Mouse (Mus musculus): ENCODE measurements around the gene Lmf1. TPM values are rescaled to one million over a fixed set of nuclear protein-coding genes. Genes with fewer than 3 reads are reported as not detected.

Gene Lmf1
- polyA plus RNA-seq, 1 experiment from 2014 or later, result 24.9 TPM

- no peaks in the 10 kb centered on the region for H3K9me3 ChIP-seq (replicated peaks; ENCODE audit: control insufficient read depth, low read length)
- no peaks in the 10 kb centered on the region for H3K27me3 ChIP-seq (ENCODE audit: control insufficient read depth, insufficient read depth, low read length)
- no peak for ATAC-seq (replicated peaks; ENCODE audit: insufficient number of reproducible peaks, low FRiP score, low TSS enrichment, low read depth)
- no peak for DNase-seq (ENCODE audit: low spot score)
- H3K36me3 ChIP-seq (replicated peaks; ENCODE audit: control insufficient read depth, insufficient read depth, low read depth, low read length), result no peaks in the 10 kb centered on the region
- no peaks in the 10 kb centered on the region for H3K4me1 ChIP-seq (ENCODE audit: control insufficient read depth, insufficient read depth, low read length)
- 87% methylated on average over 4 of the region's 4 CpGs for WGBS
- H3K4me2 ChIP-seq (ENCODE audit: low read depth, low read length), result no peak overlapping the region
- H3K4me3 ChIP-seq (ENCODE audit: low read depth, low read length), result no peak overlapping the region
- no peak overlapping the region for H3K27ac ChIP-seq (replicated peaks; ENCODE audit: low read depth, low read length)
- no peak overlapping the region for H3K9ac ChIP-seq (replicated peaks; ENCODE audit: low read length)
Measured at GRCm38 (mm10) chr17:25711136-25711535, 132.3 kb downstream of the Lmf1 start.

Other genes starting within 250 kb of the Lmf1 start
- gene Tpsab1, start 233.5 kb upstream of the Lmf1 start, polyA plus RNA-seq (2014; fragmentation: Nextera tagmentation; extraction: Ambion mirVana), result not detected in 2 replicates
- not detected in 2 replicates for gene Tpsb2, start 212.8 kb upstream of the Lmf1 start, polyA plus RNA-seq (2014; fragmentation: Nextera tagmentation; extraction: Ambion mirVana)
- gene Tpsg1, start 209.8 kb upstream of the Lmf1 start, polyA plus RNA-seq (2014; fragmentation: Nextera tagmentation; extraction: Ambion mirVana), result 0.32 and 1.2 TPM in 2 replicates
- 3.7 TPM in 2 replicates for gene Cacna1h, start 145.3 kb upstream of the Lmf1 start, polyA plus RNA-seq (2014; fragmentation: Nextera tagmentation; extraction: Ambion mirVana)
- not detected in 2 replicates for gene Tekt4, start 124.5 kb upstream of the Lmf1 start, polyA plus RNA-seq (2014; fragmentation: Nextera tagmentation; extraction: Ambion mirVana)
- 0.14 and 0.18 TPM in 2 replicates for gene Sstr5, start 81.8 kb upstream of the Lmf1 start, polyA plus RNA-seq (2014; fragmentation: Nextera tagmentation; extraction: Ambion mirVana)
- 6.2 and 9.5 TPM in 2 replicates for gene Sox8, start 8.4 kb upstream of the Lmf1 start, polyA plus RNA-seq (2014; fragmentation: Nextera tagmentation; extraction: Ambion mirVana)
- gene Gng13, start 138.1 kb downstream of the Lmf1 start, polyA plus RNA-seq (2014; fragmentation: Nextera tagmentation; extraction: Ambion mirVana), result 1.7 and 2.4 TPM in 2 replicates
- gene Chtf18, start 148.3 kb downstream of the Lmf1 start, polyA plus RNA-seq (2014; fragmentation: Nextera tagmentation; extraction: Ambion mirVana), result 17.7 and 21.2 TPM in 2 replicates
- gene Rpusd1, start 148.6 kb downstream of the Lmf1 start, polyA plus RNA-seq (2014; fragmentation: Nextera tagmentation; extraction: Ambion mirVana), result 18.7 and 19.4 TPM in 2 replicates
- gene Mslnl, start 157.0 kb downstream of the Lmf1 start, polyA plus RNA-seq (2014; fragmentation: Nextera tagmentation; extraction: Ambion mirVana), result 0.10 TPM in 1 of 2 replicates, not detected in the other
- 0.63 TPM in 1 of 2 replicates, not detected in the other for gene Msln, start 175.3 kb downstream of the Lmf1 start, polyA plus RNA-seq (2014; fragmentation: Nextera tagmentation; extraction: Ambion mirVana)
- gene Narfl, start 194.7 kb downstream of the Lmf1 start, polyA plus RNA-seq (2014; fragmentation: Nextera tagmentation; extraction: Ambion mirVana), result 23.8 and 24.5 TPM in 2 replicates
- 58.7 and 61.1 TPM in 2 replicates for gene Haghl, start 206.6 kb downstream of the Lmf1 start, polyA plus RNA-seq (2014; fragmentation: Nextera tagmentation; extraction: Ambion mirVana)
- not detected in 2 replicates for gene Ccdc78, start 207.5 kb downstream of the Lmf1 start, polyA plus RNA-seq (2014; fragmentation: Nextera tagmentation; extraction: Ambion mirVana)
- 58.4 and 62.9 TPM in 2 replicates for gene Fam173a, start 213.8 kb downstream of the Lmf1 start, polyA plus RNA-seq (2014; fragmentation: Nextera tagmentation; extraction: Ambion mirVana)
- not detected in 2 replicates for gene AC134908.4, start 216.6 kb downstream of the Lmf1 start, polyA plus RNA-seq (2014; fragmentation: Nextera tagmentation; extraction: Ambion mirVana)
- 13.4 and 15.6 TPM in 2 replicates for gene Metrn, start 218.1 kb downstream of the Lmf1 start, polyA plus RNA-seq (2014; fragmentation: Nextera tagmentation; extraction: Ambion mirVana)
- 3.9 and 4.2 TPM in 2 replicates for gene Fbxl16, start 230.0 kb downstream of the Lmf1 start, polyA plus RNA-seq (2014; fragmentation: Nextera tagmentation; extraction: Ambion mirVana)
- 24.5 and 26.9 TPM in 2 replicates for gene Wdr24, start 244.5 kb downstream of the Lmf1 start, polyA plus RNA-seq (2014; fragmentation: Nextera tagmentation; extraction: Ambion mirVana)
- gene Jmjd8, start 249.8 kb downstream of the Lmf1 start, polyA plus RNA-seq (2014; fragmentation: Nextera tagmentation; extraction: Ambion mirVana), result 42.0 and 47.7 TPM in 2 replicates

Measured in embryonic facial prominence, embryonic 11.5 days (tissue).